Mouse (Mus musculus): ENCODE data around the gene Ppp1r1a. TPM values are rescaled to one million over a fixed set of nuclear protein-coding genes. Genes with fewer than 3 reads are reported as not detected.

The Ppp1r1a gene
- polyA plus RNA-seq, 1 experiment from 2014 or later: 160 TPM

DNA sequence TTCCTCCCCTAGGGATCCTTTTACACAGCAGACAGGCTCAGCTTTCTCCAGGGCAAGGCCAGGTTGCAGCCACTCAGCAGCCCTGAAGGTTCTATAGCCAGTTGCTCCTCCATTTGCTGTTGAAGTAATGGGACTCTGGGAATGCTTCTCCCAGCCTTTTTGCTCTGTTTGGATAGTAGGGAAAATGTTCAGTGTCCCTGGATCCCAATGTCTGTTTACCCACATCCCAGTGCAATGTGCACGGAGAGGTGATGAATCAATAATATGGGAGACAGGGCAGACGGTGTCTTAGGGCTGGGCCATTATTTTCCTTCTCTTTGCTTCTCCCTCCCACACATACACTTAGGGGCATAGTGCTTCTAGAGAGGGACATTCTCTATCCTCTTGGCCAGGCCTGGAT, 1.5 kb upstream of the Ppp1r1a start:
- Histone ChIP-seq H3K4me2 (ENCODE audit: low read length) (no peak overlapping the region), H3K4me3 (ENCODE audit: low read depth, low read length) (no peak overlapping the region), H3K36me3 (ENCODE audit: control insufficient read depth, insufficient read depth, low read length) (no peaks in the 10 kb centered on the region), H3K27me3 (ENCODE audit: control insufficient read depth, insufficient read depth, low read depth, low read length) (no peaks in the 10 kb centered on the region), H3K9ac (ENCODE audit: low read depth, low read length) (no peak overlapping the region), H3K9me3 (replicated peaks; ENCODE audit: control insufficient read depth, low read length, poor library complexity, severe bottlenecking) (no peaks in the 10 kb centered on the region), H3K27ac (ENCODE audit: low read length) (no peak overlapping the region), H3K4me1 (ENCODE audit: control insufficient read depth, insufficient read depth, low read length) (peaks cover 23% of the 10 kb centered on the region)
- no peak for ATAC-seq
- WGBS: 65% methylated on average over 2 of the region's 2 CpGs

DNA sequence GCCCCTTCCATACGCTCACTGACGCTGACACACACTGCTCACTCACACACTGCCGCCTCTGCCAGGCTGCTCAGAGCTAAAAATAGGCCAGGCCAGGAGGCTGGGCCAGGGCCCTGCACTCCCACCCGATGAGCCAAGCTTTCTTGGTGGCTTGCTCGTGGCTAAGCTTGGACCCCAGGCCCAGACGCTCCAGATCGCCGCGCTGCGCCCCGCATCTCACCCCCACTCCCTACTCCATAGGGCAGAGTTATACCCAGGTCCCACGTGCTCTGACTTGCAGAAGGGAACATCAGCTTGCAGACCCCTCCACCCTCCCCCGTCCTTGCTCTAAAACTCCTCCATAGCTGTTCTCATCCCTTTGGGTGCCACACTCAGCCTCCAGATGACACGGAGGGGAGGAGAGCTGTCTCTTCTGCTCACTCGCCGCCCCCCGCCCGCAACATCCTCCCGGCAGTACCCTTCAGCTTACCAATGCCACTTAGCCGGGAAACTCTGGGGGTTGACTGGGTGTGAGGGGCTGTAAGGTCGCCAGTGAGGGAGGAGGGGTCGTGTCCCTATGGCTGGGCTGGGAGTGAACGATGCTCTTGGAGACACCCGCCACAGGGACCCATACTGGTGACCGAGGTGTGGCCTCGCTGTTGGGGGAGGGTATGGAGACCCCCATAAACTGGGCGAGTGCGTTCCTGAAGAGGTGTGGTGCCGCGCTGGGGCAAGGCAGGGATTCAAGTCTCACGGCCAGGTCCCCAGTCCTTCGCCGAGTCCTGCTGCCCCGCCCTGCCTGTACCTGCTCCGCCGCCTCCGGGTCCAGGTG, 587 bp downstream of the Ppp1r1a start:
- Histone ChIP-seq H3K27me3 (ENCODE audit: control insufficient read depth, insufficient read depth, low read depth, low read length) (no peaks in the 10 kb centered on the region), H3K9ac (ENCODE audit: low read depth, low read length) (peak overlapping the region; percentile 92), H3K9me3 (replicated peaks; ENCODE audit: control insufficient read depth, low read length, poor library complexity, severe bottlenecking) (no peaks in the 10 kb centered on the region), H3K4me2 (ENCODE audit: low read length) (peak overlapping the region; percentile 85), H3K4me1 (ENCODE audit: control insufficient read depth, insufficient read depth, low read length) (peaks cover 25% of the 10 kb centered on the region), H3K27ac (ENCODE audit: low read length) (peak overlapping the region; percentile 84), H3K36me3 (ENCODE audit: control insufficient read depth, insufficient read depth, low read length) (no peaks in the 10 kb centered on the region), H3K4me3 (ENCODE audit: low read depth, low read length) (peak overlapping the region; percentile 78)
- ATAC-seq: peak; percentile 76
- WGBS: under 1% methylated on average over 37 of the region's 37 CpGs

DNA sequence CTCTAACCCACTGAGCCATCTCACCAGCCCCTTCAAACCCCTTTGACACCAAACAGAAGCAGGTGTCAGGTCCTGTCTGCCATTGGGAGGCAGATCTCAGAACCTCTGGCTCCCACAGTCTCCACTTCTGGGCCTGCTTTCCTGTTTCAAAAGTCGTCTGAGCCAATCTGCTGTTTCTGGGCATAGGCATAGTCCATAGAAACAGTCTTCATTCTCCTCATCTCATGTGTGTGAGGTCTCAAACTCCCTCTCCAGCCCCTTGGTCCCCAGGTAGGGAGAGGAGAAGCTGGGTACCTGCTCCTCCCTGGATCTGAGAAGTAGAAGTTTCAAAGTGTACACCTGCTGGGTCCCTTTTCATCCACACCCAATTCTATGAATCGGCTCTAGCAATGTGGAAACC, 1.3 kb downstream of the Ppp1r1a start:
- Histone ChIP-seq H3K27me3 (ENCODE audit: control insufficient read depth, insufficient read depth, low read depth, low read length) (no peaks in the 10 kb centered on the region), H3K9ac (ENCODE audit: low read depth, low read length) (peak overlapping the region; percentile 92), H3K4me3 (ENCODE audit: low read depth, low read length) (peak overlapping the region; percentile 78), H3K36me3 (ENCODE audit: control insufficient read depth, insufficient read depth, low read length) (no peaks in the 10 kb centered on the region), H3K4me2 (ENCODE audit: low read length) (peak overlapping the region; percentile 85), H3K9me3 (replicated peaks; ENCODE audit: control insufficient read depth, low read length, poor library complexity, severe bottlenecking) (no peaks in the 10 kb centered on the region), H3K27ac (ENCODE audit: low read length) (peak overlapping the region; percentile 84), H3K4me1 (ENCODE audit: control insufficient read depth, insufficient read depth, low read length) (peaks cover 25% of the 10 kb centered on the region)
- WGBS: 28% methylated on average over 2 of the region's 2 CpGs
- ATAC-seq: no peak

DNA sequence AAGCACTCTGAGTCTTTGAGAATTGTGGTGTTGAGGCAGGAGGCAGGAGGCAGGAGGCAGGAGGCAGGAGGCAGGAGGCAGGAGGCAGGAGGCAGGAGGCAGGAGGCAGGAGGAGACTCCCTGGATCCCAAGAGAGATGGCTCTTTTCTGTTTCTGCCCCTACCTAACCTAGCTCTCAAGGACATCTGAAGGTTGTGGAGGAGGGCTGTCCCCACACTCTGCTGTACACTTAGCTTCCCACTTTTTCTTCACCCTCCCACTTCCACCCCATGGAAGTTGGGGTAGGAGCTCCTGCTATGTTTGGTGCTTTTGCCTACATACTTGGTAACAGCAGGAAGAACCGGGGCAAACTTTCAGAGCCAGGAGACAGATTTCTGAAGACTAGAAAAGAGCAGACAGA, 2.0 kb downstream of the Ppp1r1a start:
- Histone ChIP-seq H3K4me2 (ENCODE audit: low read length) (peak overlapping the region; percentile 24; the same call in 1 of the 2 replicates), H3K36me3 (ENCODE audit: control insufficient read depth, insufficient read depth, low read length) (no peaks in the 10 kb centered on the region), H3K9me3 (replicated peaks; ENCODE audit: control insufficient read depth, low read length, poor library complexity, severe bottlenecking) (no peaks in the 10 kb centered on the region), H3K4me1 (ENCODE audit: control insufficient read depth, insufficient read depth, low read length) (peaks cover 30% of the 10 kb centered on the region), H3K27ac (ENCODE audit: low read length) (no peak overlapping the region), H3K4me3 (ENCODE audit: low read depth, low read length) (no peak overlapping the region), H3K27me3 (ENCODE audit: control insufficient read depth, insufficient read depth, low read depth, low read length) (no peaks in the 10 kb centered on the region), H3K9ac (ENCODE audit: low read depth, low read length) (no peak overlapping the region; the same call in 1 of the 2 replicates)
- WGBS: 56% methylated on average over 1 of the region's 1 CpGs
- ATAC-seq: no peak

DNA sequence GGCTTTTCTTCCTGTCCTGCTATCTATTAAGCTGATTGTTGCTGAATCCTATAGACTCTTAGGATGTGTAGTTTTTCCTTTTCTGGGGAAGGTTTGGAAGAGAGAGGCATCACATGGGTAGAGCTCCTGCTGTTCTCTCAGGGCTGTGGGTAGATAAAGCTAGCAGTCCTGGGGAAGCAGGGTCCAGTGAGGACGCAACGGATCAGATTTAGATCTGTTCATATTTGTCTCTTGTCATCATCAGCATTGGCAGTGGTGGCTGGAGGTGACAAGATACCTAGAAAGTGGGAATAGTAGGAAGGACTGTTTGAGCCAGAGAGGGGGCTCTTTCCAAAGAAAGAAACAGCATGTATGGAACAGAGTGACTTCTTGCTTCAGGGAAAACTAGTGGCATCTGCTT, 2.8 kb downstream of the Ppp1r1a start:
- H3K36me3 ChIP-seq (ENCODE audit: control insufficient read depth, insufficient read depth, low read length): no peaks in the 10 kb centered on the region
- 75% methylated on average over 2 of the region's 2 CpGs for WGBS
- H3K4me2 ChIP-seq (ENCODE audit: low read length): no peak overlapping the region

DNA sequence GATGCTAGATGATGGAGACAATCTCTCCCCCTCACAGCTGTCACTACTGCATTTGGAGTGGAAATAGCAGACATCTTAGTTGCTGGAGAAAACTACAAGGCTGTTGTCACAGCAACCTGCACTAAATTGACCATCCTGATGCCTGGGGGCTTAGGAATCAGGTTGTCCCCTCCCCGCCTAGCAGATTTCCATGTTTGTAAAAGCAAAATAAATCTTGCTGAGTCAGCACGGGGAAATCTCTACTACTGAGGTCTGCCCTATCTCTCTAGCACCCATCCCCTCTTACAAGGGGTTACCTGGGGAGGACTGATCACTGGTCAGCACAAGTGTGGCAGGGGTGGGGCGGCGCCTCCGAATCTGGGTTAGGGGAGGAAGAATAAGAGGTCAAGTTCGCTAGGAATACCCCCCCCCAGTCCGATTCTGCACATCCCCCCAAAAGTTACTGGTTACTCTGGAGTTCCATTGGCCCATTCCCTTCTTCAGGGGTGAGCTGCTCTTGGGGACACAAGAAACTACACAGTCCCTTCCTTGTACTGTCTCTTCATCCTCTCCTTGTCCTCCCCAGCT, 3.7 kb downstream of the Ppp1r1a start:
- Histone ChIP-seq H3K9me3 (replicated peaks; ENCODE audit: control insufficient read depth, low read length, poor library complexity, severe bottlenecking) (no peaks in the 10 kb centered on the region), H3K4me3 (ENCODE audit: low read depth, low read length) (no peak overlapping the region), H3K27ac (ENCODE audit: low read length) (no peak overlapping the region), H3K27me3 (ENCODE audit: control insufficient read depth, insufficient read depth, low read depth, low read length) (no peaks in the 10 kb centered on the region), H3K36me3 (ENCODE audit: control insufficient read depth, insufficient read depth, low read length) (no peaks in the 10 kb centered on the region), H3K9ac (ENCODE audit: low read depth, low read length) (no peak overlapping the region), H3K4me1 (ENCODE audit: control insufficient read depth, insufficient read depth, low read length) (peaks cover 34% of the 10 kb centered on the region), H3K4me2 (ENCODE audit: low read length) (no peak overlapping the region)
- 83% methylated on average over 7 of the region's 7 CpGs for WGBS
- ATAC-seq: no peak

More for the DNA sequence above, 2.8 kb downstream of the Ppp1r1a start:
- Histone ChIP-seq H3K27ac (ENCODE audit: low read length) (no peak overlapping the region), H3K4me3 (ENCODE audit: low read depth, low read length) (no peak overlapping the region), H3K4me1 (ENCODE audit: control insufficient read depth, insufficient read depth, low read length) (peaks cover 34% of the 10 kb centered on the region), H3K27me3 (ENCODE audit: control insufficient read depth, insufficient read depth, low read depth, low read length) (no peaks in the 10 kb centered on the region), H3K9ac (ENCODE audit: low read depth, low read length) (no peak overlapping the region), H3K9me3 (replicated peaks; ENCODE audit: control insufficient read depth, low read length, poor library complexity, severe bottlenecking) (no peaks in the 10 kb centered on the region)
- ATAC-seq: no peak

DNA sequence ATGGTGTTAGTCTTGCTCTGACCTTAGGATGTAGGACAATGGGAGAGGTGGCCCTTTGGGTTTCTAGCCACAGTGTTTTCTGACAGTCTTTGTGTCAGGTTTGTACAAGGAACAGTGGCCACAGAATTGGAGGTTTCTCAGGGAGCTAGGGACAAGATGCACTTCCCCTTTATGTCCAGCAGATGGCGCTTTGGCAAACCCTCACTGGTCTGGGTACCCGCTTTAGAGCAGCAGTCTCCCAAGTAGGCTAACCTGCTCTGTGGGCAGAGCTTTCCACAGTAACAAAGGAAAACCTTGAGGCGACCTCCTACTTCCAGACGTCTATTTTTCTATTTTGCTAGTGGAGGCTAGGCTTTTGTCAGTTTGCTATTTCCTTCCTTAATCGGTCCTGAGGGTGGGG, 7.4 kb downstream of the Ppp1r1a start:
- H3K36me3 ChIP-seq (ENCODE audit: control insufficient read depth, insufficient read depth, low read length): peaks cover 9% of the 10 kb centered on the region

DNA sequence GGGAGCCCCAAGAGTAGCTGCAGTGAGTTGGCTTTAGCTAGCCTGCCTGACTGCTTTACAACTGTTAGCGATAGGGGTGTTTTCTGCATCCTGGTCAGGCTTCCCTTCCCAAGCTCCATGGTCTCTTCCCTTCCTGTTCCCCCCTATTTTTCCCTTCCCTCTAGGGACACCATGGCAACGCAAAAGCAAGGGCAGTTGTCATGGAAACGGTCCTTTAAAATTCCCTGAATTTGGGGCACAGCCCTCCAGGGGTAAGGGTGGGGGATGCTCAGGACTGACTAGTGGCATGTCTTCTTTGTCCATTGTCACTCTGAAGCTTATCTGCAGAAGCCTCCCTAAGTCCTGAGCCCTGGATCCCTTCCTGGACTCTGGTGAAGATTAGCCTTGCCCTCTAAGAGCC, 14.6 kb downstream of the Ppp1r1a start:
- H3K4me3 ChIP-seq (ENCODE audit: low read depth, low read length): no peak overlapping the region
- no peak for ATAC-seq
- peaks cover 34% of the 10 kb centered on the region for H3K4me1 ChIP-seq (ENCODE audit: control insufficient read depth, insufficient read depth, low read length)
- no peaks in the 10 kb centered on the region for H3K27me3 ChIP-seq (ENCODE audit: control insufficient read depth, insufficient read depth, low read depth, low read length)
- H3K36me3 ChIP-seq (ENCODE audit: control insufficient read depth, insufficient read depth, low read length): peaks cover 26% of the 10 kb centered on the region
- peak overlapping the region; percentile 61; the same call in 1 of the 2 replicates for H3K27ac ChIP-seq (ENCODE audit: low read length)
- H3K9me3 ChIP-seq (replicated peaks; ENCODE audit: control insufficient read depth, low read length, poor library complexity, severe bottlenecking): no peaks in the 10 kb centered on the region
- 21% methylated on average over 3 of the region's 3 CpGs for WGBS
- H3K4me2 ChIP-seq (ENCODE audit: low read length): no peak overlapping the region
- no peak overlapping the region for H3K9ac ChIP-seq (ENCODE audit: low read depth, low read length)

More for the DNA sequence above, 7.4 kb downstream of the Ppp1r1a start:
- Histone ChIP-seq H3K27me3 (ENCODE audit: control insufficient read depth, insufficient read depth, low read depth, low read length) (no peaks in the 10 kb centered on the region), H3K9me3 (replicated peaks; ENCODE audit: control insufficient read depth, low read length, poor library complexity, severe bottlenecking) (no peaks in the 10 kb centered on the region), H3K4me2 (ENCODE audit: low read length) (no peak overlapping the region), H3K4me3 (ENCODE audit: low read depth, low read length) (no peak overlapping the region), H3K4me1 (ENCODE audit: control insufficient read depth, insufficient read depth, low read length) (peaks cover 15% of the 10 kb centered on the region), H3K9ac (ENCODE audit: low read depth, low read length) (0 out of 2 replicates have a peak overlapping the region, but pooled peaks have one; percentile 20), H3K27ac (ENCODE audit: low read length) (peak overlapping the region; percentile 63)
- peak; percentile 77 for ATAC-seq
- WGBS: 5% methylated on average over 5 of the region's 5 CpGs

DNA sequence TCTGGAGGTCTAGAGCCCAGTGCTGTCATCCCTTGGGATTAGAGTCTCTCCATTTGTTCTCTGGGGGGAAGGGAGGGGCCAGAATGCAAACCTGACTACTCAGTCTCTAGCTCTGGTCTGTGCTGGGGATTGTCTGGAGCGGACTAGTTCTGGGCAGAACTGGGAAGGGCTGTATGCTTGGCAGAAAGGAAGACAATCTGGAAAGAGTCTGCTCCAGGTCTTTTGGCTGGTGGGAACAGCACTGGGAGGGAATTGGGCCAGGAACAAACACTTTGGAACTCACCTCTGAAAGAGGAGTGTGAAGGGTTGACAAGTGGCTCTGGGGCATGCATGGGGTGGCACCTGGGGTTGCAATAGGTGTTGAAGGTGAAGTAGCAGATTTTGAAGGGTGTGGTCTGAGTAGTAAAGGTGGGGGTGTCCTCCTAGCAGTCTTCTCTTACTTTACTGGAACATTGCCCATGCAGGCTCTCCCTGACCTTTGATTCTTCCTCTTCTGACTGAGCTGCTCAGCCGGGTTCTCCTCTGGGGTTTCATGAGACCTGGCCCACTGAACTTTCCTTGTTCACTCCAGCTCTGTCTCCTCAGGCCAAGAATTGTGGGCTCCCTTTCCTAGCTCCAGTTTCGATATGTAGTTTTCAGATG, 15.2 kb downstream of the Ppp1r1a start:
- no peak overlapping the region for H3K4me2 ChIP-seq (ENCODE audit: low read length)

More for the DNA sequence above, 15.2 kb downstream of the Ppp1r1a start:
- H3K27me3 ChIP-seq (ENCODE audit: control insufficient read depth, insufficient read depth, low read depth, low read length): no peaks in the 10 kb centered on the region
- no peak overlapping the region for H3K9ac ChIP-seq (ENCODE audit: low read depth, low read length)
- H3K27ac ChIP-seq (ENCODE audit: low read length): peak overlapping the region; percentile 61
- no peaks in the 10 kb centered on the region for H3K9me3 ChIP-seq (replicated peaks; ENCODE audit: control insufficient read depth, low read length, poor library complexity, severe bottlenecking)
- no peak for ATAC-seq
- H3K36me3 ChIP-seq (ENCODE audit: control insufficient read depth, insufficient read depth, low read length): peaks cover 26% of the 10 kb centered on the region
- peaks cover 38% of the 10 kb centered on the region for H3K4me1 ChIP-seq (ENCODE audit: control insufficient read depth, insufficient read depth, low read length)
- 56% methylated on average over 3 of the region's 3 CpGs for WGBS
- no peak overlapping the region for H3K4me3 ChIP-seq (ENCODE audit: low read depth, low read length)
